Mouse (Mus musculus): ENCODE measurements around the gene Rnf150. TPM values are rescaled to one million over a fixed set of nuclear protein-coding genes. Genes with fewer than 3 reads are reported as not detected.

Rnf150 gene
- polyA plus RNA-seq, 1 experiment from 2014 or later = 2.1 TPM

DNA sequence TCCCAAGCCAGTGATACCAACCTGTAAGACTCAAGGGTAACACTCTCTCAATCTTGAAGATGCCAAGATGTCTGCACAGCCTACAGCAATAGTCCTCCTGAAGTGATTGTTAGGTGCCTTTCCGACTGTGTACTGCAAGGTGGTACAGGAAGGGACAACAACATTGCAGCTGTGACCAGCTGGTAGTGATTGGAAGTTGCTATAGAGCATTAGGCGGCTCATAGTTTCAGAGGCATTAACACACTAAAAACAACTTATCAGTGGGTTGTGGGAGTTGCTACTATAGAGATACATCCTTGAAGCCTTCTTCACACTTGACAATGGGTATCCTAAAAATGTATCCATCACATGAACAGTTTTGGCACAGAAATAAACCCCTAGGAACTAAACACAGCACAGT is 33.6 kb downstream of the Rnf150 start:
- ATAC-seq (ENCODE audit: low FRiP score, low read depth) = no peak
- no peaks in the 10 kb centered on the region for H3K36me3 ChIP-seq

DNA sequence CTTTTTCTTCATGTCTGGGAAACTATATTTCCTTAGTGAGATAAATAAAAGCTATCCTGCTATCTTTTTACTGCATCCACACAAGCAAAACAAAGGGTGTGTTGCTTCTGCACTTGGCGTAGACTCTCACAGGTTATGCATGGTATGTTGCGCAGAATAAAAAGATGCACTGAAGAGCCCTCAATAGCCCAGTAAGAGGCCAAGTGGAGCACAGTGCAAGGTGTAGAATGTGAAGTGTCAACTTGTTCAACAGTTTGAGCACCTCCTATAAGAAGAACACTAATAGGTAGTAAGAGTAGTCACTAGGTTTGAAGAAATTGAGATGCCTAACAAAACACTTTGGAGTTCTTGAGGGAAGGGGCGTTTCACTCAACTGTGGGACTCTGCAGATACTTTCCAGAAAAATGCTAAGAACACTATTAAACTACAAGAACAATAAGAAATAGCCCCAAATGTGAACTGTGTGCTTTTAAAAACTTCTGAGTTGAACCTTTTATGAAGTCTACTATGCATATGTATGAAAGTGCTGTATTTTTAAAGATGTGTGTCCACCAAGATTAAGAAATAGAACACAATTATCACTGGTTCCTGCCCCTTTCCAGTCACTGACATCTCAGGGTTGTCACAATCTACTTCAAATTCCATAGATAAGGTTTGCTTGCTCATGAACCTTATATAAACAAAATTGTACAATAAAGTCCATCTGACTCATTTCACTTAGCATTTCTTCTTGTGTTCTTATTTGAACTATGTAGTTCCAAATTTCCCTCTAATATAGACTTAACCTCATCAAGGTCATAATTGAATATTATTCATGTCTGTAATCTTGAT is 34.7 kb downstream of the Rnf150 start:
- Histone ChIP-seq H3K4me2 (replicated peaks) (no peak overlapping the region), H3K4me1 (0 out of 2 replicates have a peak, but pooled peaks cover 10% of the 10 kb centered on the region), H3K27me3 (no peaks in the 10 kb centered on the region), H3K9me3 (no peaks in the 10 kb centered on the region), H3K27ac (no peak overlapping the region), H3K36me3 (no peaks in the 10 kb centered on the region), H3K9ac (no peak overlapping the region), H3K4me3 (no peak overlapping the region)
- no peak for ATAC-seq (ENCODE audit: low FRiP score, low read depth)
- 93% methylated on average over 3 of the region's 3 CpGs for WGBS

More for the DNA sequence above, 33.6 kb downstream of the Rnf150 start:
- Histone ChIP-seq H3K4me1 (0 out of 2 replicates have a peak, but pooled peaks cover 10% of the 10 kb centered on the region), H3K4me3 (no peak overlapping the region), H3K9me3 (no peaks in the 10 kb centered on the region), H3K27me3 (no peaks in the 10 kb centered on the region), H3K9ac (no peak overlapping the region), H3K27ac (no peak overlapping the region), H3K4me2 (replicated peaks) (no peak overlapping the region)
- 88% methylated on average over 2 of the region's 2 CpGs for WGBS

DNA sequence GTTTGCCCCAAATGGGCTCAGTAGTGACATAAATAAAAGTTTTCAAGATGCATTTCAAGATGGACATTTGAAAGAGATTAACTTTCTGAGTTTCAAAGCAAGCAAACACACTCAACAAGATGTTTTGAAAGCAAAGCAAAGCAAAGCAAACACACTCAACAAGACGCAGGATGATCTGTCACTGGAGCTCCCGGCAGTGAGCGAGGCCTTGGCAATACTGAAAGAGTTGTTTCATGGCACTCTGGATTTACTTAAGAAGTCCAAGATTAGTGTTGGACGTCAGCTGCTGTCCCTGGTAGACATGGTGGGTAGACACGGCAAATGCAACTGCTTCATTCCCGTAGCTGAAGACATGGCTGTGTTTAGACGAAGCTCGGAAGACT is 35.3 kb downstream of the Rnf150 start:
- no peak overlapping the region for H3K9ac ChIP-seq
- H3K36me3 ChIP-seq = no peaks in the 10 kb centered on the region
- 86% methylated on average over 8 of the region's 8 CpGs for WGBS
- H3K9me3 ChIP-seq = no peaks in the 10 kb centered on the region
- H3K27ac ChIP-seq = no peak overlapping the region
- H3K4me1 ChIP-seq = 0 out of 2 replicates have a peak, but pooled peaks cover 10% of the 10 kb centered on the region
- H3K27me3 ChIP-seq = no peaks in the 10 kb centered on the region
- ATAC-seq (ENCODE audit: low FRiP score, low read depth) = no peak
- H3K4me3 ChIP-seq = no peak overlapping the region
- H3K4me2 ChIP-seq (replicated peaks) = no peak overlapping the region

- no peak for ATAC-seq (ENCODE audit: low FRiP score, low read depth)
- Histone ChIP-seq H3K4me1 (0 out of 2 replicates have a peak, but pooled peaks cover 3% of the 10 kb centered on the region), H3K4me2 (replicated peaks) (no peak overlapping the region), H3K4me3 (no peak overlapping the region), H3K27ac (no peak overlapping the region), H3K36me3 (no peaks in the 10 kb centered on the region), H3K9ac (no peak overlapping the region), H3K9me3 (no peaks in the 10 kb centered on the region), H3K27me3 (no peaks in the 10 kb centered on the region)
- WGBS = 84% methylated on average over 4 of the region's 4 CpGs
These were observed 37.8 kb downstream of the Rnf150 start for GRCm38 (mm10) chr8:82900958-82901357.

DNA sequence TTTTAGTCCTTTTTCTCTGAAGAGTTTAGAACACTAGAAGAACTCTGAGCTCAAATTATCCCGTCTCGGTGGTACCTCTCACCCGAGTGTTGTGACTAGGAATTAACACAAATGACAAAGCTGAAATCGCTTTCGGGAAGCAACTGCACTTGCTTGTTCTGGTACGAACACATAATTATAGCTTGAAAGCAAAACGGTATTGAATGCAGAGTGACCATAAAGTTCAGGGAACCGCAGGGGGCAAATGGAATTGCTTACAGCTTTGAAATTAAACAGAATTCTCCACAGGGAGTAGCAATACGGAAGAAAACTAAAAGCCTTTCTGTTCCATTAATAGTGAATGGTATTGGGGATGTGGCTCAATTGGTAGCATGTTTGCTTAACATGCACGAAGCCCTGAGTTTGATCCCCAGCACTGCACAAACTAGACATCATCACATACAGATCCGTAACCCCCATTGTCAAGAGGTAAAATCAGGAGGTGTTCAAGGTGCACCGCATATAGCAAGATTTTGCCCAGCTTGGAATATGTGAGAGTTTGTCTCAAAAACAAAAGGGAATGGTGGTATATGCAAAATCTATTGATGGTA is 38.5 kb downstream of the Rnf150 start:
- Histone ChIP-seq H3K27me3 (no peaks in the 10 kb centered on the region), H3K36me3 (no peaks in the 10 kb centered on the region), H3K4me2 (replicated peaks) (no peak overlapping the region), H3K27ac (no peak overlapping the region), H3K4me3 (no peak overlapping the region), H3K9ac (no peak overlapping the region), H3K4me1 (0 out of 2 replicates have a peak, but pooled peaks cover 6% of the 10 kb centered on the region), H3K9me3 (no peaks in the 10 kb centered on the region)
- no peak for ATAC-seq (ENCODE audit: low FRiP score, low read depth)
- WGBS = 42% methylated on average over 12 of the region's 12 CpGs

DNA sequence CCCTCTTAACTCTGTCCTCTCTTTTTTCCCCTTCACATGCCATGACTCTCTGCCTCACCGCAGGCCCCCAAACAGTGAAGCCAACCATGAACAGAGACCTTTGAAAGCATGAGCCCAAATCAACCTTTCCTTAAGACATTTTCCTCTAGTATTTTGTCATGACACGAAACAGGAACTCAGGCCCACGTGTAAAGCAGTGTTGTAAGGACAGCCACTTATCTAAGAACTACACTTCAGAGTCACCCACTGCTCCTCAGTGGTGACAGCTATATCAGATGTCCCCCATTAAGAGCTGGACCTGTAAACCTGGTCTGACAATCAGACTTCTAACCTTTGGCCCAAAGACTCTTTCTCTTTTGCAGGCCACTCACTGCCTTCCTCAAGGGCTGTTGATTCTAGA is 40.3 kb downstream of the Rnf150 start:
- no peak for ATAC-seq (ENCODE audit: low FRiP score, low read depth)
- Histone ChIP-seq H3K27ac (no peak overlapping the region), H3K36me3 (no peaks in the 10 kb centered on the region), H3K9me3 (no peaks in the 10 kb centered on the region), H3K9ac (no peak overlapping the region), H3K4me1 (0 out of 2 replicates have a peak, but pooled peaks cover 9% of the 10 kb centered on the region), H3K27me3 (no peaks in the 10 kb centered on the region), H3K4me2 (replicated peaks) (no peak overlapping the region), H3K4me3 (no peak overlapping the region)
- 70% methylated on average over 3 of the region's 3 CpGs for WGBS

DNA sequence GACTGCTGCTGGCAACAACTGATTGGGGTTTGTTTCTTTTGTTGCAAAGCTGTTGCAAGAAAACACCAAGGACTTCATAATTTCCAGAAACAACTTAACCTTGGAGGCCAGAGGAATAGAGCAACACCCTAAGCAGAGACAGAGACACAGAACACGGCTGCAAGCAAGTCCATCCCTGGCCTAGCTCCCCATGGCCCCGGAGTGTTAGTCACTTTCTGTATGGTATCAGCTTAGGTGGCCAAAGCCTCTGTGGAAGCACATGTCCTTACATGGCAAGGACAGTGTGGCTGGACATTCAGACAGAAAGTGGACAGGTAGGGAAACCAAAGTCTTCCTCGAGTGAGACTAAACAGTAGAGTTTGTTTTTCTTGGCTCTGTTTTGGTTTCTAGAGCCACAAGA is 44.1 kb downstream of the Rnf150 start:
- 78% methylated on average over 3 of the region's 3 CpGs for WGBS
- Histone ChIP-seq H3K4me2 (replicated peaks) (no peak overlapping the region), H3K9me3 (no peaks in the 10 kb centered on the region), H3K9ac (no peak overlapping the region), H3K27ac (0 out of 2 replicates have a peak overlapping the region, but pooled peaks have one; percentile 15), H3K36me3 (no peaks in the 10 kb centered on the region), H3K27me3 (no peaks in the 10 kb centered on the region), H3K4me1 (0 out of 2 replicates have a peak, but pooled peaks cover 6% of the 10 kb centered on the region), H3K4me3 (no peak overlapping the region)
- no peak for ATAC-seq (ENCODE audit: low FRiP score, low read depth)

DNA sequence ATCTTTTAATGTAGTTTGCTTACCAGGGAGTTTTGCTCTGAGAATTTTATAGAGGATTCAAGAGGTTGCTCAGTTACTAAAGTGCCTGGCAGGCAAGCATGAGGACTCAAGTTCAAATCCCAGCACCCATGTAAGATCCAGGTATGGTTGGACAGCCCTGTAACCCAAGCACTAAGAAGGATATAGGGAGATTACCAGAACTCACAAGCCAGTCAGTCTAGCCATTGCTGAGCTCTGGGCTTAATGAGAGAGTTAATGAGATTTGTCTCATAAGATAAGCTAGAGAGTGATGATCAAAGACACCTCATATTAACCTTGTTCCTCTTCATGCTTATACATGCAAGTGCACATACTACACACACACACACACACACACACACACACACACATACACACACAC is 48.3 kb downstream of the Rnf150 start:
- H3K27ac ChIP-seq = no peak overlapping the region
- no peak overlapping the region for H3K9ac ChIP-seq
- H3K4me1 ChIP-seq = 0 out of 2 replicates have a peak, but pooled peaks cover 8% of the 10 kb centered on the region
- no peaks in the 10 kb centered on the region for H3K9me3 ChIP-seq
- ATAC-seq (ENCODE audit: low FRiP score, low read depth) = no peak
- no peaks in the 10 kb centered on the region for H3K36me3 ChIP-seq
- no peaks in the 10 kb centered on the region for H3K27me3 ChIP-seq
- H3K4me2 ChIP-seq (replicated peaks) = no peak overlapping the region
- no peak overlapping the region for H3K4me3 ChIP-seq

- no peak overlapping the region for H3K4me3 ChIP-seq
- H3K36me3 ChIP-seq = no peaks in the 10 kb centered on the region
- H3K9me3 ChIP-seq = no peaks in the 10 kb centered on the region
- no peaks in the 10 kb centered on the region for H3K27me3 ChIP-seq
- no peak overlapping the region for H3K9ac ChIP-seq
- ATAC-seq (ENCODE audit: low FRiP score, low read depth) = no peak
- H3K4me2 ChIP-seq (replicated peaks) = no peak overlapping the region
- 0 out of 2 replicates have a peak, but pooled peaks cover 8% of the 10 kb centered on the region for H3K4me1 ChIP-seq
- no peak overlapping the region for H3K27ac ChIP-seq
- whole genome bisulfite sequencing = 87% methylated on average over 4 of the region's 4 CpGs
These were observed 49.1 kb downstream of the Rnf150 start for GRCm38 (mm10) chr8:82912282-82912681.

DNA sequence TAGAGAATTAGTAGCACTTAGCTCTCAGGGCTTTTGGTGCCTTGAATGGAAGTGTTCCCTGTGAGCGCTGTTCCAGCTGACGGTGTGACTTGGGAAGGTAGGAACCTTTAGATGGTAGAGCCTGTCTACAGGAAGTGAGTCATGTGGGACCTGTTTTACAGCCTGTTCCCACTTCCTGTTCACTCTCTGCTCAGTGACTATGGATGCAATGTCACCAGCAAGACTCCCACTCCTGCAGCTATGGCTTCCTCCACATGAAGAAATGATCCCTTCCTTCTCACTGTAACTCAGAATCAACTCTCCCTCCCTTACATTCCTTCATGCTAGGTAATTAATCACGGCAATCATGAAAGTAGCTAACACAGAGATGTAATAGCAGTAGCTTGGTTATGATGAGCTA is 51.4 kb downstream of the Rnf150 start:
- H3K4me1 ChIP-seq = peaks cover 13% of the 10 kb centered on the region
- no peaks in the 10 kb centered on the region for H3K9me3 ChIP-seq
- ATAC-seq (ENCODE audit: low FRiP score, low read depth) = no peak
- no peaks in the 10 kb centered on the region for H3K27me3 ChIP-seq
- H3K9ac ChIP-seq = no peak overlapping the region
- 87% methylated on average over 3 of the region's 3 CpGs for WGBS
- H3K4me3 ChIP-seq = no peak overlapping the region
- H3K4me2 ChIP-seq (replicated peaks) = no peak overlapping the region
- no peak overlapping the region for H3K27ac ChIP-seq
- no peaks in the 10 kb centered on the region for H3K36me3 ChIP-seq

DNA sequence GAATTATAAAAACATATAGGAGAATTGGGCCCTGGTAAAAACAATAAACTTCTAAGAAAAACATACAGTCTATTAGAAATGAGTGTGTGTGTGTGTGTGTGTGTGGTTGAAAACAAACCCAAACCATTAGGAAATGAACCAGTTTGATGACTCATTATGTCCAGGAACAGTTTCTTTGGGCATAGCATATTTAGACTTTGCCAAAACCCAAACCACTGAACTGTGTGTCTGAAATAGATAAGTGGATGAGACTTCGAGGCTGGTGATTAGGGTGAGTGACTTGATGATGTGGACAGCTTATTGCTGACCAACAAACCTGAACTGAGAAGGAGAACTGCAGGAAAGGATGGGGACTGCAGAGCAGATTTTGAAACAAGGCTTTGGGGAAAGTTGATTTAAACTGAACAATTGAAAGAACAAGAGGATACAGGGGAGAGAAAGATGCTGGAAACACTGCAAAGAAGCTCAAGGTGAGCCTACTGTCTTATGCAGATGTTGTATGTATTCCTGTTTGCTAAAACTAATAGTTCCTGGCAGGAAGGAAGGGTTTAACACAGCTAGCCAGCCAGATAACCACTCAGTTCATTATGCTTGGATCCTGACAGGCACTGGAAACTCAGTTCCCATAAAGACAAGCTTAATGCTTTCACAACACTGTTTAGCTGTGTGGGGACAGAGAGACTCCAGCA is 53.8 kb downstream of the Rnf150 start:
- Histone ChIP-seq H3K4me2 (replicated peaks) (no peak overlapping the region), H3K4me1 (peaks cover 13% of the 10 kb centered on the region), H3K27me3 (no peaks in the 10 kb centered on the region), H3K27ac (no peak overlapping the region), H3K4me3 (no peak overlapping the region), H3K9ac (no peak overlapping the region), H3K36me3 (no peaks in the 10 kb centered on the region), H3K9me3 (no peaks in the 10 kb centered on the region)
- ATAC-seq (ENCODE audit: low FRiP score, low read depth) = no peak
- 69% methylated on average over 1 of the region's 1 CpGs for WGBS

Measured in limb, embryonic 13.5 days (tissue).